Mouse (Mus musculus) lung, embryonic 15.5 days (tissue): ENCODE measurements at regions not wholly inside any gene's neighbourhood (a gene's known extent, or its start where the extent isn't known, plus 50 kb on each side); places are given as distances from the start of the nearest gene placed in this dataset.
A peak's percentile ranks its signal among the peaks of the same experiment; 100 is the strongest.
"Not testable (repeated sequence)": the region's sequence is repeated elsewhere in the genome, so short reads cannot be mapped to it uniquely, and the experiment has no call there.

ENCODE experiments used
- ATAC-seq: fragments of 200-750 bp; cut with Nextera tagmentation; 2 replicates; pipeline ENCODE4 v1.8.0; 2017; ENCODE audit warnings: moderate number of reproducible peaks, borderline replicate concordance; ENCODE audit not compliant: low FRiP score, low TSS enrichment; ENCODE audit errors: extremely low read depth
- H3K27ac ChIP-seq: fragments of 300-500 bp; sonication (generic); 2 replicates; pipeline ENCODE4 v1.5.1; 2015; ENCODE audit warnings: moderate library complexity, mild to moderate bottlenecking, inconsistent platforms
- H3K27me3 ChIP-seq: fragments of 300-500 bp; sonication (generic); 2 replicates; pipeline ENCODE4 v1.6.1; 2015; ENCODE audit warnings: inconsistent platforms
- H3K36me3 ChIP-seq: fragments of 300-500 bp; sonication (generic); 2 replicates; pipeline ENCODE4 v1.6.1; 2015; ENCODE audit warnings: inconsistent platforms
- H3K4me1 ChIP-seq: fragments of 300-500 bp; sonication (generic); 2 replicates; pipeline ENCODE4 v1.6.1; 2015; ENCODE audit warnings: inconsistent platforms
- H3K4me2 ChIP-seq: fragments of 300-500 bp; sonication (generic); 2 replicates; pipeline ENCODE4 v1.6.1; 2015; ENCODE audit warnings: inconsistent platforms, mild to moderate bottlenecking, moderate library complexity
- H3K4me3 ChIP-seq: fragments of 300-500 bp; sonication (generic); 2 replicates; pipeline ENCODE4 v1.5.1; 2015; ENCODE audit warnings: mild to moderate bottlenecking, inconsistent platforms
- H3K9ac ChIP-seq: fragments of 300-500 bp; sonication (generic); 2 replicates; pipeline ENCODE4 v1.6.1; 2015; ENCODE audit warnings: inconsistent platforms
- H3K9me3 ChIP-seq: fragments of 300-500 bp; sonication (generic); 2 replicates; pipeline ENCODE4 v1.6.1; 2016; ENCODE audit warnings: inconsistent platforms
- WGBS: fragments of 180-500 bp; shearing (Covaris S2); methylation state at CpG from one replicate; pipeline ENCODE4 v1.1.7; 2015; 5-methylcytosine and 5-hydroxymethylcytosine counted together

GRCm38 (mm10) chr13:78892252-78892651, 692.7 kb upstream of the Nr2f1 start:
- no peak for ATAC-seq
- 78% methylated on average over 2 of the region's 2 CpGs for WGBS

GRCm38 (mm10) chr13:78883062-78883461, 683.5 kb upstream of the Nr2f1 start:
- Histone ChIP-seq H3K4me3 (no peak overlapping the region), H3K4me2 (no peak overlapping the region), H3K27ac (0 out of 2 replicates have a peak overlapping the region, but pooled peaks have one; percentile 56), H3K9me3 (no peaks in the 10 kb centered on the region), H3K4me1 (no peaks in the 10 kb centered on the region), H3K36me3 (no peaks in the 10 kb centered on the region), H3K9ac (no peak overlapping the region), H3K27me3 (no peaks in the 10 kb centered on the region)
- peak; percentile 82; the same call in 1 of the 2 replicates for ATAC-seq
- WGBS, result 35% methylated on average over 1 of the region's 1 CpGs

More at GRCm38 (mm10) chr13:78892252-78892651, 692.7 kb upstream of the Nr2f1 start:
- Histone ChIP-seq H3K27me3 (no peaks in the 10 kb centered on the region), H3K4me1 (no peaks in the 10 kb centered on the region), H3K4me2 (no peak overlapping the region), H3K36me3 (no peaks in the 10 kb centered on the region), H3K9me3 (no peaks in the 10 kb centered on the region), H3K9ac (no peak overlapping the region), H3K27ac (no peak overlapping the region), H3K4me3 (no peak overlapping the region)

GRCm38 (mm10) chr13:78872582-78872981, 673.0 kb upstream of the Nr2f1 start:
- no peak overlapping the region for H3K4me3 ChIP-seq
- ATAC-seq, result no peak
- no peak overlapping the region for H3K9ac ChIP-seq
- no peaks in the 10 kb centered on the region for H3K27me3 ChIP-seq
- H3K36me3 ChIP-seq, result no peaks in the 10 kb centered on the region
- 71% methylated on average over 5 of the region's 5 CpGs for WGBS
- H3K9me3 ChIP-seq, result no peaks in the 10 kb centered on the region
- no peak overlapping the region for H3K4me2 ChIP-seq
- H3K27ac ChIP-seq, result no peak overlapping the region
- no peaks in the 10 kb centered on the region for H3K4me1 ChIP-seq

GRCm38 (mm10) chr13:78871976-78872375, 672.4 kb upstream of the Nr2f1 start:
- 20% methylated on average over 6 of the region's 6 CpGs for WGBS
- no peak overlapping the region for H3K4me2 ChIP-seq
- H3K9ac ChIP-seq, result no peak overlapping the region
- H3K4me1 ChIP-seq, result no peaks in the 10 kb centered on the region
- no peaks in the 10 kb centered on the region for H3K9me3 ChIP-seq
- no peak overlapping the region for H3K4me3 ChIP-seq
- no peak for ATAC-seq
- no peaks in the 10 kb centered on the region for H3K27me3 ChIP-seq
- no peak overlapping the region for H3K27ac ChIP-seq
- no peaks in the 10 kb centered on the region for H3K36me3 ChIP-seq

GRCm38 (mm10) chr13:78871254-78871653, 671.7 kb upstream of the Nr2f1 start:
- 38% methylated on average over 2 of the region's 2 CpGs for WGBS
- Histone ChIP-seq H3K9me3 (no peaks in the 10 kb centered on the region), H3K4me2 (no peak overlapping the region)

GRCm38 (mm10) chr13:78824357-78824756, 624.8 kb upstream of the Nr2f1 start:
- not testable (repeated sequence) for H3K4me3 ChIP-seq
- WGBS, result 80% methylated on average over 4 of the region's 4 CpGs

More at GRCm38 (mm10) chr13:78871254-78871653, 671.7 kb upstream of the Nr2f1 start:
- Histone ChIP-seq H3K9ac (no peak overlapping the region), H3K27me3 (no peaks in the 10 kb centered on the region), H3K36me3 (no peaks in the 10 kb centered on the region), H3K27ac (no peak overlapping the region), H3K4me1 (no peaks in the 10 kb centered on the region), H3K4me3 (no peak overlapping the region)
- no peak for ATAC-seq

GRCm38 (mm10) chr13:78809656-78810055, 610.1 kb upstream of the Nr2f1 start:
- 0 out of 2 replicates have a peak, but pooled peaks have one; percentile 46 for ATAC-seq
- WGBS, result 29% methylated on average over 2 of the region's 2 CpGs
- Histone ChIP-seq H3K4me1 (0 out of 2 replicates have a peak, but pooled peaks cover 3% of the 10 kb centered on the region), H3K9me3 (no peaks in the 10 kb centered on the region), H3K36me3 (no peaks in the 10 kb centered on the region), H3K27me3 (no peaks in the 10 kb centered on the region), H3K4me2 (no peak overlapping the region), H3K27ac (no peak overlapping the region), H3K4me3 (no peak overlapping the region), H3K9ac (no peak overlapping the region)

More at GRCm38 (mm10) chr13:78824357-78824756, 624.8 kb upstream of the Nr2f1 start:
- not testable (repeated sequence) for H3K9me3 ChIP-seq, H3K9ac ChIP-seq, H3K27ac ChIP-seq, ATAC-seq, H3K4me2 ChIP-seq, H3K36me3 ChIP-seq, H3K4me1 ChIP-seq, H3K27me3 ChIP-seq

GRCm38 (mm10) chr13:78802838-78803124, 603.2 kb upstream of the Nr2f1 start:
- H3K9ac ChIP-seq, result no peak overlapping the region
- H3K4me1 ChIP-seq, result no peaks in the 10 kb centered on the region
- no peaks in the 10 kb centered on the region for H3K27me3 ChIP-seq
- H3K4me3 ChIP-seq, result no peak overlapping the region
- no peaks in the 10 kb centered on the region for H3K9me3 ChIP-seq
- H3K36me3 ChIP-seq, result no peaks in the 10 kb centered on the region
- no peak overlapping the region for H3K27ac ChIP-seq
- no peak overlapping the region for H3K4me2 ChIP-seq
- no peak for ATAC-seq

- H3K4me3 ChIP-seq, result no peak overlapping the region
- H3K9ac ChIP-seq, result no peak overlapping the region
- no peaks in the 10 kb centered on the region for H3K36me3 ChIP-seq
- H3K27ac ChIP-seq, result no peak overlapping the region
- 26% methylated on average over 7 of the region's 7 CpGs for WGBS
- H3K4me2 ChIP-seq, result no peak overlapping the region
- no peak for ATAC-seq
- H3K9me3 ChIP-seq, result no peaks in the 10 kb centered on the region
- H3K4me1 ChIP-seq, result no peaks in the 10 kb centered on the region
- H3K27me3 ChIP-seq, result no peaks in the 10 kb centered on the region
Measured at GRCm38 (mm10) chr13:78802011-78802837, 602.7 kb upstream of the Nr2f1 start.

GRCm38 (mm10) chr13:78799641-78800040, 600.1 kb upstream of the Nr2f1 start:
- no peak overlapping the region for H3K4me3 ChIP-seq
- 67% methylated on average over 3 of the region's 3 CpGs for WGBS
- H3K9ac ChIP-seq, result no peak overlapping the region
- H3K4me2 ChIP-seq, result no peak overlapping the region
- H3K27ac ChIP-seq, result no peak overlapping the region
- H3K36me3 ChIP-seq, result no peaks in the 10 kb centered on the region
- H3K4me1 ChIP-seq, result no peaks in the 10 kb centered on the region
- no peak for ATAC-seq
- H3K9me3 ChIP-seq, result no peaks in the 10 kb centered on the region
- H3K27me3 ChIP-seq, result no peaks in the 10 kb centered on the region

GRCm38 (mm10) chr13:78795228-78795627, 595.7 kb upstream of the Nr2f1 start:
- no peaks in the 10 kb centered on the region for H3K36me3 ChIP-seq
- no peak overlapping the region for H3K27ac ChIP-seq
- H3K27me3 ChIP-seq, result no peaks in the 10 kb centered on the region
- no peak for ATAC-seq
- H3K9ac ChIP-seq, result no peak overlapping the region
- H3K4me1 ChIP-seq, result no peaks in the 10 kb centered on the region
- H3K9me3 ChIP-seq, result no peaks in the 10 kb centered on the region
- no peak overlapping the region for H3K4me2 ChIP-seq
- H3K4me3 ChIP-seq, result no peak overlapping the region

- Histone ChIP-seq H3K27ac (no peak overlapping the region), H3K36me3 (no peaks in the 10 kb centered on the region), H3K4me2 (no peak overlapping the region), H3K4me3 (no peak overlapping the region), H3K27me3 (no peaks in the 10 kb centered on the region), H3K9ac (no peak overlapping the region), H3K9me3 (no peaks in the 10 kb centered on the region), H3K4me1 (no peaks in the 10 kb centered on the region)
- ATAC-seq, result no peak
- WGBS, result 32% methylated on average over 2 of the region's 2 CpGs
Measured at GRCm38 (mm10) chr13:78784285-78784684, 584.7 kb upstream of the Nr2f1 start.
